Mouse (Mus musculus) right cerebral cortex, postnatal 25 days (tissue): Measurements from ENCODE around the gene Psmb9.

ENCODE experiments used
- DNase-seq: peaks from one replicate; pipeline ENCODE4 v3.0.0; 2022

The Psmb9 gene

GRCm38 (mm10) chr17:34135297-34136224 lies 52.0 kb downstream of the Psmb9 start:
- DNase-seq: peak; percentile 95

GRCm38 (mm10) chr17:34134451-34134850 lies 53.1 kb downstream of the Psmb9 start:
- DNase-seq: no peak

GRCm38 (mm10) chr17:34133289-34133688 lies 54.3 kb downstream of the Psmb9 start:
- DNase-seq: no peak
